Mouse (Mus musculus) neural tube, postnatal 0 days (tissue): Measurements from ENCODE around the gene P2rx1. TPM values are rescaled to one million over a fixed set of nuclear protein-coding genes. Genes with fewer than 3 reads are reported as not detected.

Experiments used
- microRNA-seq: library from miRNA; unstranded; fragments of <30 nt; microRNA quantifications from one replicate; pipeline ENCODE4, GENCODE M21; 2016
- polyA plus RNA-seq: library from polyadenylated mRNA; unstranded; fragments of >200 nt; fragmentation: Nextera tagmentation; extraction: Ambion mirVana; gene quantifications from 2 replicates; pipeline ENCODE4 v1.2.1, GENCODE M21; 2015

Gene P2rx1
- 0.20 and 0.26 TPM in 2 replicates for polyA plus RNA-seq

DNA sequence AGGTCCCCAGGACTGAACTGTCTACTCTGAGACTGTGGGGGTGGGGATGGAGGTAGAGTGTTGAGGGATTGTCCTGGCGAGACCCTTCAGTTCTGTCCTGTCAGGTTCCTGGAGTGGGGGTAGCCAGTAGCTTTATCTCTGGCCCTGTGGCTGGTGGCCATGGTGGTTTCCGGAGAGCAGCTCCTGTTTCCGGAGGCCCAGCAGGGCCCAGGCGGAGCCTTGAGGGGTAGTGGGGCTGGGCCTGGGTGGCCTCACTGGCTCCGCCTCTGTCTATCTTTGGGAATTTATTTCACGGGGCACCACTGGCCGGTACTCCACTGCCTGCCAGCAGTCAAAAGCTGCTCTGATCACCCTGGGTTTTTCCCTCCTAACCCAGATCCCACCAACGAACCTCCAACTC lies at the start of gene P2rx1:
Gene P2rx1, plus strand, starts transcription at position 333 of the 400 bp plus-strand sequence.

DNA sequence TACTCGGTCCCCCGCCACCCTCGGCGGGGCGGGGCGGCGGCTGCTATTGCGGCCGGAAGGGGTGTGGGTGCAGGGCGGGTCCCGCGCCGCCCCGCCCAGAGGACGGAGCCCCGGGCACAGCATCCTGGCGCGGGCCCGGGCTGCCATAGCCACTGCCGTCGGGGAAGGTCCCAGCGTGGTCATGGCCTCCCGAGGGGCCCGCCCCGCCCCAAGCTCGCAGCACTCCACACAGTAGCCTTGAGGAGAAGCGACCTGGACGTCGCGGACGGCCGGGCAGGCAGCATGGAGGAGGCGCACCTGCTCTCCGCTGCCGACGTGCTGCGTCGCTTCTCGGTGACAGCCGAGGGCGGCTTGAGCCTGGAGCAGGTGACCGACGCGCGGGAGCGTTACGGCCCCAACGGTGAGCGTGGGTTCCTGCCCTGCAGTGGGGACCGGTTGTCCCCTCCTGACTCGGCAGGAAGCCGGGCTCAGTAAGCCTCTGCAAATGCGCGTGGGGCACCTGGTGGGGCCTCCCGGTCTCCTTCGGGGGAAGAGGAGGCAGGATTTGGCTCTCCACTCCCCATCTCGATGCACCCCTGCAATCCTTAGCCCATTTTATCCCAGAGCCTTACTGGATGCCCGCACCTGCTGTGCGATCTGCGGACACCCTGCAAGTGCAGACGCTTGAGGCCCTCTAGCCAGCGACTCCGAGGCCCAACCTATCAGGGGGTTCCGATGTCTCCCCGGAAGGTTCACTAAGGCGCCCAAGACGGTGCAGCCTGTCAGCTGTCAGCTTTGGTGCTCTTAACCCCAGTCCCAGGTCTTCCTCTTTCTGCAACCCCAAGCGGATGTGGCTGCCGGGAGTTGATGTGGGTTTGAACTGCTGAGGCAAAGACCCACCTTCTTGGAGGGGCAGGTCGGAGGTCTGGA lies 37.6 kb upstream of the P2rx1 start, which contains the start of gene Atp2a3:
Gene Atp2a3, plus strand, starts transcription at position 98 of the 909 bp plus-strand sequence.

DNA sequence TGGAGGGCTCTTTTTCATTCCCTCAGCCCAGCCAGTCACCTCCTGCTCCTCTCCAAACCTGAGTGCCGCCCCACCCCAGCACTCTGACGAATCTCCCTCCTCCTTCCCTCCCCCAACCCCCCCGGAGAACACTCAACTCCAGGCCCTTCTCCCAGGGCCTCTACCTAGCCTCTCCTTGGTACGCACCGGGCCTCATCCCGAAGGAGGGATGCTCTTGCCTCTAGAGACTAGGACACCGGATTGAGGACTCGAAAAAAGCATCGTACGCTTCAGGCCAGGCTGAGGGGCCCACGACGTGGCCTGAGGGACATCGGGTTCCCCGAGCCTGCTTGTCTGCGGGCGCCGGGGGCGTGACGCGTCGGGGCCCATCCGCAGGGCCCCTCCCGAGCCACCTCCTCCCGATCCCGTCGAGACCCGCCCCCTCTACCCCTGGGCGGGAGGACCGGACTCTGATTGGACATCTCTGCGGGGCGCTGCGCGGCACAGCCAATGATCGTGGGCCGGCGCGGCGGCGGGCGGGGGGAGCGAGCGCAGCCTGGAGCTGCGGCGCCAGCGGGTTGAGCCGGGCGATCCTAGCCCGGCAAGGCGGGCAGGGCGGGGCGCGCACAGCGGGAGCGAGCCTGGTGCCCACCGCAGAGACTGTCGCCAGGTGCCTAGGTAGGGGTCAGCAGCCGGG lies 19.7 kb downstream of the P2rx1 start, which contains the start of gene Camkk1:
Gene Camkk1, plus strand, starts transcription at position 538 of the 676 bp plus-strand sequence.

DNA sequence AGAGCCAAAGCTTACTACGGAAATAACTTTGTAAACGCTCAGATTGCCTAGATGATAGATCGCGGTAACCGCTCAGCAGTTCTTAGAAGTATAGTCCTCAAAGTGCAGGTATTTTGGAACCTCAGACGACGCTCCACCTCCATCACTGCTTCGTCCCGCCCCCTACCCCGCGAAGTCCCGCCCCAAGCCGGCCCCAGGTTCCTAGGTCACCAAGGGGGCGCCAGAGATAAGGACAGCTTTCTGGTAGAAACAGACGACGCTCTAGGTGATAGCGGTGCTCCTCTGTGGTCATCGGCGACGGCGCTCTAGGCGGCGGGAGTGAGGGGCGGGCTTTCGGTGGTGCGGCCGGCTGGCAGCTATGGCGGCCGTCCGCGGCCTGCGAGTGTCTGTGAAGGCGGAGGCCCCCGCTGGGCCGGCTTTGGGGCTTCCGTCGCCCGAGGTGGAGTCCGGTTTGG lies 48.7 kb downstream of the P2rx1 start, which contains the start of gene Ncbp3:
Gene Ncbp3, plus strand, starts transcription at position 242 of the 455 bp plus-strand sequence.

Small RNA genes lying within 50 kb of the gene (microRNA-seq; reads per million reads assigned to microRNA genes)
- gene Gm44467 = not detected

Other genes starting within 250 kb of the P2rx1 start
- gene Cyb5d2, start 203.0 kb upstream of the P2rx1 start, polyA plus RNA-seq = 8.7 and 10.5 TPM in 2 replicates
- gene Zzef1, start 202.9 kb upstream of the P2rx1 start, polyA plus RNA-seq = 10.4 and 12.6 TPM in 2 replicates
- gene Atp2a3, start 37.9 kb upstream of the P2rx1 start, polyA plus RNA-seq = 2.1 and 2.3 TPM in 2 replicates
- gene Camkk1, start 19.9 kb downstream of the P2rx1 start, polyA plus RNA-seq = 28.1 and 31.8 TPM in 2 replicates
- gene Ncbp3, start 48.7 kb downstream of the P2rx1 start, polyA plus RNA-seq = 5.9 and 6.1 TPM in 2 replicates
- gene Itgae, start 91.5 kb downstream of the P2rx1 start, polyA plus RNA-seq = 0.32 TPM in 2 replicates
- 1.5 and 1.6 TPM in 2 replicates for gene Haspin, start 139.2 kb downstream of the P2rx1 start, polyA plus RNA-seq
- gene P2rx5, start 161.3 kb downstream of the P2rx1 start, polyA plus RNA-seq = 1.7 and 2.3 TPM in 2 replicates
- 180 and 197 TPM in 2 replicates for gene Emc6, start 177.9 kb downstream of the P2rx1 start, polyA plus RNA-seq
- gene Tax1bp3, start 178.0 kb downstream of the P2rx1 start, polyA plus RNA-seq = 91.8 and 99.0 TPM in 2 replicates
- 13.8 and 17.1 TPM in 2 replicates for gene Ctns, start 199.9 kb downstream of the P2rx1 start, polyA plus RNA-seq
- 3.6 and 4.3 TPM in 2 replicates for gene Shpk, start 200.4 kb downstream of the P2rx1 start, polyA plus RNA-seq
- 0.27 and 0.59 TPM in 2 replicates for gene Trpv1, start 235.2 kb downstream of the P2rx1 start, polyA plus RNA-seq